Mouse (Mus musculus) megakaryocyte, embryonic 14.5 days (primary cell): ENCODE measurements at regions not wholly inside any gene's neighbourhood (a gene's known extent, or its start where the extent isn't known, plus 50 kb on each side); places are given as distances from the start of the nearest gene placed in this dataset.

ENCODE experiments used
- FLI1 ChIP-seq: IDR thresholded peaks from 2 replicates; pipeline ENCODE4 v1.6.1; 2012; ENCODE audit warnings: low read length, inconsistent platforms, mixed read lengths
- GATA1 ChIP-seq: IDR thresholded peaks from 3 replicates; pipeline ENCODE4 v1.6.1; 2012; ENCODE audit warnings: mixed read lengths, low read length, inconsistent platforms, borderline replicate concordance

GRCm38 (mm10) chr17:82931476-82931875, 283.6 kb upstream of the Pkdcc start:
- TF ChIP-seq GATA1: no peak
- TF ChIP-seq FLI1: no peak
